Mouse (Mus musculus) hindbrain, embryonic 14.5 days (tissue): ENCODE data around the gene Taf3. TPM values are rescaled to one million over a fixed set of nuclear protein-coding genes. Genes with fewer than 3 reads are reported as not detected.

ENCODE experiments used
- ATAC-seq: fragments of 200-750 bp; cut with Nextera tagmentation; 2 replicates; pipeline ENCODE4 v1.8.0; 2017; ENCODE audit warnings: moderate number of reproducible peaks, mild to moderate bottlenecking, moderate TSS enrichment, moderate library complexity; ENCODE audit not compliant: low FRiP score
- DNase-seq: peaks from one replicate; pipeline ENCODE4 v3.0.0-alpha.2; 2015; ENCODE audit warnings: low spot score
- H3K27ac ChIP-seq: fragments of 300-500 bp; sonication (generic); 2 replicates; pipeline ENCODE4 v1.5.1; 2014; ENCODE audit warnings: mild to moderate bottlenecking, moderate library complexity
- H3K27me3 ChIP-seq: fragments of 300-500 bp; sonication (generic); 2 replicates; pipeline ENCODE4 v1.6.1; 2014; ENCODE audit warnings: mild to moderate bottlenecking, low read length, mixed read lengths; ENCODE audit not compliant: control insufficient read depth, insufficient read depth
- H3K36me3 ChIP-seq: fragments of 300-500 bp; sonication (generic); replicated peaks from 2 replicates; pipeline ENCODE4 v1.6.1; 2014; ENCODE audit not compliant: control insufficient read depth, insufficient read depth
- H3K4me1 ChIP-seq: fragments of 300-500 bp; sonication (generic); replicated peaks from 2 replicates; pipeline ENCODE4 v1.6.1; 2014; ENCODE audit warnings: antibody characterized with exemption, low read length, mixed read lengths; ENCODE audit not compliant: control insufficient read depth, insufficient read depth
- H3K4me2 ChIP-seq: fragments of 300-500 bp; sonication (generic); replicated peaks from 2 replicates; pipeline ENCODE4 v1.6.1; 2014; ENCODE audit warnings: mild to moderate bottlenecking, moderate library complexity
- H3K4me3 ChIP-seq: fragments of 300-500 bp; sonication (generic); replicated peaks from 2 replicates; pipeline ENCODE4 v1.5.1; 2014; ENCODE audit warnings: mild to moderate bottlenecking, low read length
- H3K9ac ChIP-seq: fragments of 300-500 bp; sonication (generic); 2 replicates; pipeline ENCODE4 v1.6.1; 2014
- H3K9me3 ChIP-seq: fragments of 300-500 bp; sonication (generic); 2 replicates; pipeline ENCODE4 v1.6.1; 2016; ENCODE audit warnings: low read length; ENCODE audit not compliant: control insufficient read depth
- WGBS: fragments of 180-500 bp; shearing (Covaris S2); extraction: QIAGEN DNeasy Blood & Tissue Kit; methylation state at CpG from one replicate; pipeline ENCODE4 v1.1.7; 2014; 5-methylcytosine and 5-hydroxymethylcytosine counted together
- polyA plus RNA-seq: library from polyadenylated mRNA; unstranded; fragments of >200 nt; fragmentation: Nextera tagmentation; extraction: Ambion mirVana; gene quantifications from 2 replicates; pipeline ENCODE4 v1.2.1, GENCODE M21; 2014

The Taf3 gene
- polyA plus RNA-seq, 1 experiment from 2014 or later = 12.6 TPM

DNA sequence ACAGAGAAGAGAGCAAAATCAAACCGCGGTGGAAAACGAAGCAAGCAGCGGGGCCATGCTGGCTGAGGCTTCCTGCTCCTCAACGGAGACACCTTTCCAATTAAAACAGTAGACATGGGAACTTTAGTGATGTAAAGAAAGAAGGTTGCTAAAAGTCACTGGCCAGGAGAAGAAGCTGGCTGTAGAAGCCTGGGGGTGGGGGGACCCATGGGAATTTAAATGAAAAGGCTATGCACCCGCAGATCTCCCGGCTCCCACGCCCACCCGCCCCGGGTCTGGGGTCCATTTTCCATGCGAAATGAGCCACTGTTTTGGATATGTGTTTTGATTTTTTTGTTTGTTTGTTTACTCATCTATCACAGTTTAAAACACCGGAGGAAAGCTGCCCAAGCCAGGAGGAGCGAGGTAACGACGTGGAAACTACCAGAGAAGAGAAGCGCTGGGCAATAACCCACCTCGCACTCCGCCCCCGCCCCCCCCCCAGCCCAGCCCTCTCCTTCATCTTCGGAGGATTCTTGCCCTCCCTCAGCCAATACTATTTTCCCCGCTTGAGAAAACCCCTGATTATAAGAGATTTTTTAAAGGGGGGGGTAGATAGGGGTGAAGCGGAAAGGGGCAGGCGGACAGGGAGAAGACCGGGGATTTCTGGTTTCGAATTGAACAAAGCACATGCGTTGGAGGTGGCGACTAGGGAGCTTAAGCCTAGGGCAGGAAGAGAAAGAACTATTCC is 164.4 kb downstream of the Taf3 start:
- ATAC-seq (no peak), DNase-seq (no peak)
- Histone ChIP-seq H3K4me1 (peaks cover 3% of the 10 kb centered on the region; the same call in 1 of the 2 replicates), H3K27ac (peak overlapping the region; percentile 78), H3K4me3 (peak overlapping the region; percentile 29), H3K27me3 (peaks cover 93% of the 10 kb centered on the region), H3K36me3 (no peaks in the 10 kb centered on the region), H3K9me3 (no peaks in the 10 kb centered on the region), H3K4me2 (peak overlapping the region; percentile 53), H3K9ac (peak overlapping the region; percentile 51)
- WGBS = under 1% methylated on average over 27 of the region's 27 CpGs

DNA sequence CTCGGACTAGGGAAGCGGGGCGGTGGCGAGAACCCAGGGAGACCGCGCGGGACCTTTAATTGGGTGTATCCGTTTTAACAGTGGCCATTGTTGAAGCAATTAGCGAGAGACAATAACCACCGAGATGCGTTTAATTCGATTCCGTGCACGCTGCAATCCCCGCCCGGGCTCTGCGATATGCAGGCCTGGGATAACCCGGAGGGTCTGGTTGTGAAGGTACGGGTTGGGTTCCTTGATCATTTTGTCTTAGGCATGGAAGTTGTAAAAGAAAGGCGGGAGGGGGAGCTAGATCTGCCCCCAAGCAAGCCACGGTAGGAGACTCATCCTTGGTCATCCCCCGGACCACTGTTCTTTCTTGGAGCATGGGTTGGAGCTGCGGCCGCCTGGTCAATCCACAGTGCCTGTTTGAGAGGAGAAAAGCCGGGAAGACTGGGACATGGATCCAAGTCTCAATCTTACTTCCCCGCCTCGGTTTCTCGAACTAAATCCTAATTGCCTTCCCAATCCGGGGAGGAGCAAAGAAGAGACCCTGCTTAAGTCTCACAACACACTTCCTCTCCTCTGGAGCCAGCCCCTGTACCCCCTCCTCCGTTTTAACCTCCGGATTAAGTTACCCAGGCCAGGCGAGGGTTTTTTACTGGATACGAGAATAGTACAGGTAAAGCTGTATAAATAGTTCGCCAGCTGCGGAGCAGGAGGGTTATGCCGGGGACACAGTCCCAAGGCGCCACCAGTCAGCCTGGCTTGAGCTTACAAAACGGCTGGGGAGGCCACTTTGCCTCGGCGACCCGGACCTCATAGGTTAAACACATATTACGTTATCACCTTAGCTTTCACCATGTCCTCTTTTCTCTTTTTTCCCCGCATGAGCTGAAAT is 165.2 kb downstream of the Taf3 start:
- Histone ChIP-seq H3K36me3 (no peaks in the 10 kb centered on the region), H3K9me3 (no peaks in the 10 kb centered on the region), H3K4me2 (peak overlapping the region; percentile 53), H3K27ac (peak overlapping the region; percentile 78), H3K4me3 (peak overlapping the region; percentile 29), H3K4me1 (peaks cover 9% of the 10 kb centered on the region), H3K9ac (peak overlapping the region; percentile 51), H3K27me3 (peaks cover 93% of the 10 kb centered on the region)
- WGBS = under 1% methylated on average over 43 of the region's 43 CpGs
- no peak for DNase-seq
- no peak for ATAC-seq

DNA sequence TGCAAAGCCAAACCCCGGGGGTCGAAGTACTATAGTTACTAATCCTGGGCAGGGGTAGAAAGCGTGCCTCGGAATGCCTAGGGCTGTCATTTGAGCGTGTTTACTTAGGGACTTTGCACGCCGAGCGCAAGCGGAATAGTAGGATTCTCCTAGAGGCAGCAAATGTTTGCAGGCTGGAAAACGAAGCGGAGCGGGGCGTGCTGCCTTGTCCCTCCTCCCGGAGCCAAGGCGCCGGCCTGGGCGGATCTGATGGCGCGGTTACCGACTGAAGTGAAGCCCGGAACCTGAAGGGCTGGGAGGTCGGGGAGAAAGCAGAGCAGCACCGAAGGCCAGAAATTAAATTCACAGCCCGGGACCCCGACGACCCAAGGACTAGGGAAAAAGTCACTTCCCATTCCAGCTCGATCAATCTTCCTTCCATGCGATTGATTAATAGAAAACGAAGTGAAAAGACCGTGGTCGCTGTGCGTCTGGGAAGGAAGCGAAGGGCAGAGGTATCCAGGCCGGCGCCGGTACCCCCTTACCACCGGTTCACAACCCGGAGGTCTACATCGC is 165.9 kb downstream of the Taf3 start:
- Histone ChIP-seq H3K9me3 (no peaks in the 10 kb centered on the region), H3K27me3 (peaks cover 90% of the 10 kb centered on the region), H3K4me1 (peaks cover 9% of the 10 kb centered on the region), H3K27ac (peak overlapping the region; percentile 78), H3K9ac (peak overlapping the region; percentile 51), H3K4me3 (peak overlapping the region; percentile 29), H3K36me3 (no peaks in the 10 kb centered on the region), H3K4me2 (peak overlapping the region; percentile 53)
- no peak for DNase-seq
- no peak for ATAC-seq
- under 1% methylated on average over 39 of the region's 39 CpGs for WGBS

DNA sequence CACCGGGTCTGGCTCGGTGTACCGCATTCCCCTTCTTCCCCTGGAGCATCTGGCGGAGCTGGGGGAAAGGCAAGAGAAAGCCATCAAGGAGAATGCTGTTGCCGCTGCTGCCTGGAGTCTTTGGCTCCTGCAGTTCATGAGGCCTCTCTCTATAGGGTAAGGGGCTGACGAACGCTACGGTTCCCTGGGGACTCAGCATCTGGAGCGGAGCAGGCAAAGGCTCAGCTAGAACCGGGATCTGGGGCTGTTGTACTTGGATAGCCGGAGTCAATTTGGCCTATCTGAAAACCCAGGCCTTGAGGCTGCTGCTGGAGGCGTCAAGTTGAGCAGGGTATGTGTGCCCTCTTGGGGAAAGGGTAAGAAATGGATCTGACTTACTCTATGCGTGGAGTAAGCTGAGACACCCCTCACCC is 166.8 kb downstream of the Taf3 start:
- H3K27me3 ChIP-seq = peaks cover 83% of the 10 kb centered on the region
- DNase-seq (no peak), ATAC-seq (no peak)
- under 1% methylated on average over 13 of the region's 13 CpGs for WGBS
- H3K4me3 ChIP-seq = peak overlapping the region; percentile 29
- peak overlapping the region; percentile 53 for H3K4me2 ChIP-seq
- H3K27ac ChIP-seq = peak overlapping the region; percentile 78
- no peaks in the 10 kb centered on the region for H3K36me3 ChIP-seq
- H3K9me3 ChIP-seq = no peaks in the 10 kb centered on the region
- H3K9ac ChIP-seq = peak overlapping the region; percentile 51
- peaks cover 9% of the 10 kb centered on the region for H3K4me1 ChIP-seq

DNA sequence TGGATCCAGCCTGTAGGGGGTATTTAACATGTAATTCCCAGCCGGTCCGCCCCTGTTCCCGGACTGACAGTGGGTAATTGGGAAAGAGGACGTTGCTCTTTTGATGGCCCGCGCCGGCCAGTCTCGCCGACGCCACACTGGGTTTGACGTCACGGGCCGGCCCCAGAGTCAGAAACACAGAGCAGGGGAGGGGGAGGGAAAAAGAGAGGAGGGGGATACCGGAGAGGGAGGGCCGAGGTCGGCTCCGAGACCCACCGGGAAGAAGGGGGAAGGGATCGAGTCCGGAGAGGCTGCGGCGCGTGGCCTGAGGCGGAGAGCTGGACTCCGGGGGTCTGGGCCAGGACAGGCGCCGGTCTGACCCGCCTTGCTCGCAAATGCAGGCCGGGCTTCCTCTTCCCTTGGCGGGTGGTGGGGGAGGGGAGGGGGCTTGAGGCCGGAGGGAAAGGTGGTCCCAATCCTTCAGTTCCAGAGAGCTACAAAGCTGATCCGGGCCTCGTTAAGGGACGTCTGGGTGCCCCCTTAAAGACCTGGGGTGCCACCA is 167.3 kb downstream of the Taf3 start, which contains the start of gene 4930412O13Rik:
TSS of gene 4930412O13Rik (plus strand) at position 202 of the 541 bp plus-strand sequence.
- 0% methylated on average over 33 of the region's 35 CpGs for WGBS
- no peak for DNase-seq
- Histone ChIP-seq H3K27me3 (peaks cover 82% of the 10 kb centered on the region), H3K9ac (peak within 1 kb of the TSS; percentile 51), H3K4me3 (peak within 1 kb of the TSS; percentile 29), H3K36me3 (no peaks in the 10 kb centered on the region), H3K9me3 (no peaks in the 10 kb centered on the region), H3K4me1 (peaks cover 9% of the 10 kb centered on the region), H3K4me2 (peak within 1 kb of the TSS; percentile 53), H3K27ac (peak within 1 kb of the TSS; percentile 78)
- no peak for ATAC-seq

DNA sequence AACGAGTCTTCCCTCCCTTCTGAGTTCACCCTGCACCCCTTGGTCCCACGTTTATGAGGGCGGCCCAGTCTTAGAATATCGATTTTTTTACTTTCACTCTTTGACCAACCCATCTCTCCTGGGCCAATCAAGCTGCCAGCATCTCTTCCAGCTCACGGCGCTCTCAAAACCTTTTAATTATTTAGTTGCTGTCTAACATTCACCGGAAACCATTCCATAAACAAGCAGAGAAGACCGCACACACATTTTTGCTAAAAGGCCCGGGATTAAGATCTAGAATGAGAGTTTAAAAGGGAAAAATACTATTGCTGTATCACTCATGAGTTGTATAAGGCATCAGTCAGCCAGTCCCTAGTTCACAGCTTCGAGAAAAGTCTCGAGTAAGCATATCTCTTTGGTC is 168.1 kb downstream of the Taf3 start:
- no peaks in the 10 kb centered on the region for H3K9me3 ChIP-seq
- H3K36me3 ChIP-seq = no peaks in the 10 kb centered on the region
- WGBS = 4% methylated on average over 11 of the region's 11 CpGs
- H3K9ac ChIP-seq = no peak overlapping the region
- ATAC-seq (no peak), DNase-seq (no peak)
- H3K4me2 ChIP-seq = peak overlapping the region; percentile 53
- peaks cover 82% of the 10 kb centered on the region for H3K27me3 ChIP-seq
- 0 out of 2 replicates have a peak overlapping the region, but pooled peaks have one; percentile 2 for H3K27ac ChIP-seq
- peaks cover 9% of the 10 kb centered on the region for H3K4me1 ChIP-seq
- H3K4me3 ChIP-seq = no peak overlapping the region

DNA sequence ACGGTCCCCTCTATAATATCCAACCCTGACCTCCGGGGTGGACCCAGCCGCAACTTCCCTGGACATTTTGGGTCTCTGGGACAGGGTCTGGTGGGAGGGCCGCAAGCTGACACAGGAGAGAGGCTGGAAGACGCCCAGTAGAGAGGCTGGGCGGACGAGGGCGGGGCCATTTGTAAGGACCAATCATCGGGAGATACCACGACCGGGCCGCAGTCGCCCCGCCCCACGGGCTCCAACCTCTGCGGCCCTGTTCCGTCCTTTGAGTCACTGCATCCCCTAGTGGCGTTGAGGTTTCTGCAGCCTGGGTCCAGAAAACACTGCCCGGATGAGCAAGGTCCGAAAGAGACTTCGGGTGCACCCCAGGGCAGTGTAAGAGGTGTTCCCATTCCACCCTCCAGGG is 168.9 kb downstream of the Taf3 start:
- H3K4me1 ChIP-seq = peaks cover 9% of the 10 kb centered on the region
- H3K27me3 ChIP-seq = peaks cover 82% of the 10 kb centered on the region
- under 1% methylated on average over 21 of the region's 21 CpGs for WGBS
- peak; percentile 91 for ATAC-seq
- H3K9ac ChIP-seq = no peak overlapping the region
- peak overlapping the region; percentile 53 for H3K4me2 ChIP-seq
- 0 out of 2 replicates have a peak overlapping the region, but pooled peaks have one; percentile 30 for H3K27ac ChIP-seq
- H3K4me3 ChIP-seq = peak overlapping the region; percentile 30
- peak; percentile 79 for DNase-seq
- no peaks in the 10 kb centered on the region for H3K9me3 ChIP-seq
- no peaks in the 10 kb centered on the region for H3K36me3 ChIP-seq

DNA sequence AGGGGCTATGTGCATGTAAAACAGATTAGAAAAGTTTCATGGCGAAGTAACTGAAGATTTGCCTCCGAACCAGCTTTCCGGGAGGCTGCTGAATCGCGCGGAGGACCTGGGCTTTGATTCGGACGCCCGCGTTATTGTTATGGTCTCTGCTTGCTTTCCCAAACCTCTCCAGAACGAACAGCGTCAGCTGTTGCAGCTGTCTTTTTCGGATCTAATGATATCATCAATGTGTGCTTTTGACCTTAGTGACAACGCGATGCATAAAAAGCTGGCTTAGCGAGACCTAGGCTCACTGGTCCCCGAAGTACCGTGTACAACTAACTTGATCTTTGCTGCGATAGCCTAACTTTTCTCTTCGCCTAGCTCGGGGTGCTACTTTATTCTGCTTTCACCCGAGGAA is 169.3 kb downstream of the Taf3 start:
- Histone ChIP-seq H3K9ac (no peak overlapping the region; the same call in 1 of the 2 replicates), H3K36me3 (no peaks in the 10 kb centered on the region), H3K9me3 (no peaks in the 10 kb centered on the region), H3K4me2 (peak overlapping the region; percentile 53), H3K27ac (peak overlapping the region; percentile 30; the same call in 1 of the 2 replicates), H3K4me3 (peak overlapping the region; percentile 30), H3K4me1 (peaks cover 9% of the 10 kb centered on the region), H3K27me3 (peaks cover 82% of the 10 kb centered on the region)
- DNase-seq = no peak
- no peak for ATAC-seq
- 0% methylated on average over 22 of the region's 22 CpGs for WGBS
